Mouse (Mus musculus) neural tube, embryonic 11.5 days (tissue): ENCODE measurements around the gene Kctd10. TPM values are rescaled to one million over a fixed set of nuclear protein-coding genes. Genes with fewer than 3 reads are reported as not detected.
A peak's percentile ranks its signal among the peaks of the same experiment; 100 is the strongest.

Experiments
- ATAC-seq: fragments of 200-750 bp; cut with Nextera tagmentation; 2 replicates; pipeline ENCODE4 v1.8.0; 2017; ENCODE audit warnings: moderate number of reproducible peaks, mild to moderate bottlenecking, moderate TSS enrichment, moderate library complexity; ENCODE audit not compliant: insufficient read depth, low FRiP score, low TSS enrichment
- DNase-seq: peaks from one replicate; pipeline ENCODE4 v3.0.0-alpha.2; 2015; ENCODE audit warnings: low spot score
- H3K27ac ChIP-seq: fragments of 300-500 bp; sonication (generic); 2 replicates; pipeline ENCODE4 v1.5.1; 2014; ENCODE audit warnings: low read depth, mild to moderate bottlenecking, low read length
- H3K27me3 ChIP-seq: fragments of 300-500 bp; sonication (generic); 2 replicates; pipeline ENCODE4 v1.6.1; 2014; ENCODE audit warnings: mild to moderate bottlenecking, low read length, mixed read lengths; ENCODE audit not compliant: control insufficient read depth, insufficient read depth
- H3K36me3 ChIP-seq: fragments of 300-500 bp; sonication (generic); 2 replicates; pipeline ENCODE4 v1.6.1; 2014; ENCODE audit warnings: mild to moderate bottlenecking, low read length, moderate library complexity, mixed read lengths; ENCODE audit not compliant: control insufficient read depth, insufficient read depth
- H3K4me1 ChIP-seq: fragments of 300-500 bp; sonication (generic); 2 replicates; pipeline ENCODE4 v1.6.1; 2014; ENCODE audit warnings: low read length, mixed read lengths; ENCODE audit not compliant: control insufficient read depth, insufficient read depth
- H3K4me2 ChIP-seq: fragments of 300-500 bp; sonication (generic); 2 replicates; pipeline ENCODE4 v1.6.1; 2014; ENCODE audit warnings: low read depth, mild to moderate bottlenecking, moderate library complexity
- H3K4me3 ChIP-seq: fragments of 300-500 bp; sonication (generic); 2 replicates; pipeline ENCODE4 v1.5.1; 2014; ENCODE audit warnings: low read depth, low read length
- H3K9ac ChIP-seq: fragments of 300-500 bp; sonication (generic); 2 replicates; pipeline ENCODE4 v1.6.1; 2014; ENCODE audit warnings: mild to moderate bottlenecking, low read length
- H3K9me3 ChIP-seq: fragments of 300-500 bp; sonication (generic); 2 replicates; pipeline ENCODE4 v1.6.1; 2016; ENCODE audit warnings: low read length; ENCODE audit not compliant: control insufficient read depth
- WGBS: fragments of 180-500 bp; shearing (Covaris S2); extraction: QIAGEN DNeasy Blood & Tissue Kit; methylation state at CpG from one replicate; pipeline ENCODE4 v1.1.7; 2014; 5-methylcytosine and 5-hydroxymethylcytosine counted together
- polyA plus RNA-seq: library from polyadenylated mRNA; unstranded; fragments of >200 nt; fragmentation: Nextera tagmentation; extraction: Ambion mirVana; gene quantifications from 2 replicates; pipeline ENCODE4 v1.2.1, GENCODE M21; 2014

The Kctd10 gene
- polyA plus RNA-seq, 1 experiment from 2014 or later, result 120 TPM

DNA sequence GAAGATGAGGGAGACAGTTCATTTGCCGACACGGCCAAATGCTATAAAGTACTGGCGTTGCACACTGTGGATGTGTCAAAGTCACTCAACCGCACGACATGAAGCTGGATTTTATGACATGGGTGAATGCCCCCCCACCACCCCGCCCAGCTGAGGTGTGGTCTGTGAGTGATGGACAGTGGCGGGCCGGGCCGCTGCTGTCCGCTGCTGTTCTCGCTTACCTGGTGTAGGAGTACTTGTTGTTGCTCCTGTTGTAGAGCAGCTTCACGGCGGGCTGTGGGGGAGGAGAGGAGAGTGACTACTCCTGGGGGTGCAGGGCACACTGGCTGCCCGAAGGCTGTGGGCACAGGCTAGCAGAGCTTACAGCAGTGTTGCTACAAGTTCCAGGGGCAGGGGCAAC, 12.2 kb downstream of the Kctd10 start:
- DNase-seq, result no peak
- H3K27me3 ChIP-seq, result no peaks in the 10 kb centered on the region
- H3K36me3 ChIP-seq, result peaks cover 21% of the 10 kb centered on the region
- no peak for ATAC-seq
- no peaks in the 10 kb centered on the region for H3K9me3 ChIP-seq
- no peak overlapping the region for H3K4me2 ChIP-seq
- no peak overlapping the region for H3K4me3 ChIP-seq
- 92% methylated on average over 14 of the region's 14 CpGs for WGBS
- H3K9ac ChIP-seq, result no peak overlapping the region
- H3K4me1 ChIP-seq, result peaks cover 5% of the 10 kb centered on the region; the same call in 1 of the 2 replicates
- H3K27ac ChIP-seq, result no peak overlapping the region

DNA sequence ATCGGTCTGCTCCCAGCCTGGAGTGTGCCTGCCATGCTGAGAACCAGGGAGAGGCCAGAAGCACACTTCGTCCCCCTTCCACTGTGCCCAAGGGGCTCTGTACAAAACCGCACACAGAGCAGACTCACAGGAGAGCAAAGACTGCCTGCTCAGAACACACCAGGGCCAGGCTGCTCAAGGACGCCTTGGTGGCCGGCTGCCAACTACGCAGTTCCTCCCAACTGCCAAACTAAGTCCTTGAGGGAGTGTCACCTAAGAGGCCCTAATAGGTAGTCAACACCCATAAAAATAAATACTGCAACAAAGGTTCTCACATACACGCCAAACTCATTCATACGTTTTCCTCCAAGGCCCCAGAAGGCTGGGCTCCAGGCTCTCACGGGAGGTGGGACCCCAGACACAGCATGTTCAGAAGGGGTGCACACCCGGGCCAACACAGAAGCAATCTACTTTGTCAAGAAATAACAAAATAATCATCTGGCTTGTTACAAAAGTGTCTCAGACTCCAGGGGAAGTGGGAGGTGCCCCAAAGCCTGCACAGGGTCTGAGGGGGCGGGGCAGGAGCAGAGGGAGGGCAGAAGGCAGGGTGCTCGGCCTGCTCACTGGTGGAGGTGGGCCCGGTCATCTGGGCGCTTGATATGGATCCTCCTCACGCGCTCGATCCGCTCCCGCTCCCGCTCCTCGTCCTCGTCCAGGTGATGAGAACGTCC, 15.1 kb downstream of the Kctd10 start:
- 92% methylated on average over 23 of the region's 23 CpGs for WGBS
- no peak for ATAC-seq
- no peak overlapping the region for H3K9ac ChIP-seq
- no peaks in the 10 kb centered on the region for H3K4me1 ChIP-seq
- H3K36me3 ChIP-seq, result peaks cover 23% of the 10 kb centered on the region
- DNase-seq, result no peak
- no peak overlapping the region for H3K27ac ChIP-seq
- no peaks in the 10 kb centered on the region for H3K9me3 ChIP-seq
- no peaks in the 10 kb centered on the region for H3K27me3 ChIP-seq
- H3K4me2 ChIP-seq, result no peak overlapping the region
- no peak overlapping the region for H3K4me3 ChIP-seq

DNA sequence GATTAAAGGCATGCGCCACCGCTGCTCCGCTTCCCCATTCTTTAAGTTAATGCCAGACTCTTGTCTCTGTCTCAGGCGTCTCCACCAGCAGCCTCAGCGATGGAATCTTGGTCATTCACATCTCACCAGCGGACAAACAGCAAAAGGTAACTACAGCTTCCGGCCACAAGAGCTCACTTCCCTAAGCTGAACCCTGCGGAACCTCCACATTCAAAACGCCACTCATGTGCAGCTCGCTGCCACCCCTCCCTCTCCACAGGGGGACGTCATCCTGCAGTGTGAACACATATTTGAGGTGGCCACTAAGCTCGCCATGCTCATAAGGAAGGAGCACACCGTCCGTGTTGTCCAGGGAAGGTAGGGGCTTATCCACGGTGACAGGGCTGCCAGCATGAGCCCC, 19.3 kb downstream of the Kctd10 start:
- H3K27ac ChIP-seq, result no peak overlapping the region
- H3K4me2 ChIP-seq, result no peak overlapping the region
- 86% methylated on average over 15 of the region's 15 CpGs for WGBS
- DNase-seq (no peak), ATAC-seq (no peak)
- no peak overlapping the region for H3K4me3 ChIP-seq
- no peaks in the 10 kb centered on the region for H3K27me3 ChIP-seq
- peaks cover 7% of the 10 kb centered on the region; the same call in 1 of the 2 replicates for H3K36me3 ChIP-seq
- H3K4me1 ChIP-seq, result peaks cover 4% of the 10 kb centered on the region; the same call in 1 of the 2 replicates
- no peak overlapping the region for H3K9ac ChIP-seq
- H3K9me3 ChIP-seq, result no peaks in the 10 kb centered on the region

- no peak overlapping the region for H3K9ac ChIP-seq
- WGBS, result 70% methylated on average over 8 of the region's 8 CpGs
- peaks cover 4% of the 10 kb centered on the region; the same call in 1 of the 2 replicates for H3K36me3 ChIP-seq
- no peak overlapping the region for H3K27ac ChIP-seq
- no peak overlapping the region for H3K4me3 ChIP-seq
- no peaks in the 10 kb centered on the region for H3K27me3 ChIP-seq
- H3K9me3 ChIP-seq, result no peaks in the 10 kb centered on the region
- no peak overlapping the region for H3K4me2 ChIP-seq
- ATAC-seq (no peak), DNase-seq (no peak)
- H3K4me1 ChIP-seq, result peaks cover 4% of the 10 kb centered on the region; the same call in 1 of the 2 replicates
These were observed 20.7 kb downstream of the Kctd10 start for GRCm38 (mm10) chr5:114359586-114359985.

GRCm38 (mm10) chr5:114358833-114359232, 21.5 kb downstream of the Kctd10 start:
- Histone ChIP-seq H3K27ac (no peak overlapping the region), H3K9ac (no peak overlapping the region), H3K4me2 (no peak overlapping the region), H3K27me3 (no peaks in the 10 kb centered on the region), H3K36me3 (peaks cover 3% of the 10 kb centered on the region; the same call in 1 of the 2 replicates), H3K4me3 (no peak overlapping the region), H3K4me1 (peaks cover 4% of the 10 kb centered on the region; the same call in 1 of the 2 replicates), H3K9me3 (no peaks in the 10 kb centered on the region)
- DNase-seq (no peak), ATAC-seq (no peak)
- WGBS, result 77% methylated on average over 10 of the region's 10 CpGs

GRCm38 (mm10) chr5:114356936-114357751, 23.2 kb downstream of the Kctd10 start:
- Histone ChIP-seq H3K4me2 (no peak overlapping the region), H3K4me1 (peaks cover 4% of the 10 kb centered on the region; the same call in 1 of the 2 replicates), H3K4me3 (no peak overlapping the region), H3K27me3 (no peaks in the 10 kb centered on the region), H3K27ac (no peak overlapping the region), H3K9me3 (no peaks in the 10 kb centered on the region), H3K36me3 (no peaks in the 10 kb centered on the region), H3K9ac (no peak overlapping the region)
- ATAC-seq (0 out of 2 replicates have a peak, but pooled peaks have one; percentile 35), DNase-seq (peak; percentile 50)
- 59% methylated on average over 23 of the region's 23 CpGs for WGBS

DNA sequence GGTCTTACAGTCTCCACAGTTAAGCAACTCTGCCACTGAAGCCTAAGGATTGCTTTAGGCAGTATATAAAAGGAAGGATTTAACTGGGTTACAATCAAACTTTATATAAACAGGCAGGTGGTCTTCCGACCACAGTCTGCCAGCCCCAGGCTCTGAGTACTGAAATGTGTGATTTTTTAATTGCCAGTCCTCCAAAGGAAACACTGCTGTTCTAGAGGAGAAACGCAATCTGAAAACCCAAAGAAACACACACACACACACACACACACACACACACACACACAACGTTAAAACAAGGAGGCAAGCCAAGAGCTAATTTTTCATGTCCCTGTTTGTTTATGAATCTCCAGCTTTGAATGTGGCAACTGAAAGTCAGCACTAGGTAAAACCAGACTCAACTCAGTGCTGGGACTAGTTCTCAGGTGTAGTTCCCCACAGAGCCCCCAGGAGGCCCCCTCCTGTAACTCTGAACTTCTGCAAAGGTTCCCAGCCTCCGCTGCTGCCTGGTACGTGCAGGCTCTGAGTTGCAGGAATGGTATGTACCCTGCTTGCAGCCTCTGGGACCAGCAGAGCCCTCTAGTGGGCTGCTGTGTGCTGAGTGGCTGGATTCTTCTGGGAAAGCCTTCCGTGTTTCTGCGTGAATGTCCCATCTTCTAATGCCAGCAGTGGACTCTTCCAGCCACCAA, 23.9 kb downstream of the Kctd10 start:
- Histone ChIP-seq H3K4me1 (peaks cover 4% of the 10 kb centered on the region; the same call in 1 of the 2 replicates), H3K9ac (no peak overlapping the region), H3K27me3 (no peaks in the 10 kb centered on the region), H3K4me3 (no peak overlapping the region), H3K27ac (no peak overlapping the region), H3K36me3 (no peaks in the 10 kb centered on the region), H3K4me2 (no peak overlapping the region), H3K9me3 (no peaks in the 10 kb centered on the region)
- 27% methylated on average over 7 of the region's 7 CpGs for WGBS
- ATAC-seq (no peak), DNase-seq (peak; percentile 75)

DNA sequence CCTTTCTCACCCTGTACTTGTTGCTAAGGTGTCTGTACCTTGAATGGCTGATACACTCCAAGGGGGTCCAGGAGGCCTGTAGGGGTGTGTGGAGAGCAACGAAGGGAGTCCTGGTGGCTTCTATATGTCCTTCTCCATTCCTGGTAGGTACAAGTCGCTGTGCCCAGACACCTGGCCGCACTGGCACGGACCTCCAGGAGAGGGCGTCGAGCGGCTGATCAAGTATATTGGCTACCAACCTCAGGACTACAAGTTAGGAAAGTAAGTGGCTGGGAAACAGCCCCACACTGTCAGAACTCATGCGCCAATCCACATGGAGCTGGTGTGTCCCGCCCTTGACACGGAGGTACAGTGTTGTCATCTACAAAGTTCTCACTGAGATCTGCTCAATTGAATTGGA, 28.8 kb downstream of the Kctd10 start:
- no peaks in the 10 kb centered on the region for H3K4me1 ChIP-seq
- no peaks in the 10 kb centered on the region for H3K27me3 ChIP-seq
- H3K9ac ChIP-seq, result no peak overlapping the region
- H3K9me3 ChIP-seq, result no peaks in the 10 kb centered on the region
- DNase-seq (no peak), ATAC-seq (no peak)
- H3K27ac ChIP-seq, result no peak overlapping the region
- no peak overlapping the region for H3K4me3 ChIP-seq
- WGBS, result 65% methylated on average over 10 of the region's 10 CpGs
- no peak overlapping the region for H3K4me2 ChIP-seq
- no peaks in the 10 kb centered on the region for H3K36me3 ChIP-seq
